Mouse (Mus musculus): ENCODE data around the gene Cltc. TPM values are rescaled to one million over a fixed set of nuclear protein-coding genes. Genes with fewer than 3 reads are reported as not detected.
"Not testable (repeated sequence)": the region's sequence is repeated elsewhere in the genome, so short reads cannot be mapped to it uniquely, and the experiment has no call there.

The Cltc gene
- 100 to 1,000 TPM; 159 to 171 TPM for total RNA-seq (2021)
- long read RNA-seq, experiment 1, full-length matches to known transcripts: 8 of 34 reads
- long read RNA-seq, experiment 1, partial matches to known transcripts: 12 of 34 reads
- long read RNA-seq, experiment 1, other reads (novel, unspliced or antisense): 14 of 34 reads
- long read RNA-seq, experiment 2, full-length matches to known transcripts: 17 of 50 reads
- long read RNA-seq, experiment 2, partial matches to known transcripts: 14 of 50 reads
- long read RNA-seq, experiment 2, other reads (novel, unspliced or antisense): 19 of 50 reads

- DNase-seq: peak; percentile 96 to 97
- intact Hi-C loops (cut with DNase I): loop anchor here (2.0 to 5.0 kb wide), 3 partner anchors 35 to 73 kb away; partner anchors contain the start of gene Dhx40
These were observed at the start of gene Cltc for GRCm38 (mm10) chr11:86757480-86758371. Gene Cltc, minus strand, starts transcription at chr11:86757565.

DNA sequence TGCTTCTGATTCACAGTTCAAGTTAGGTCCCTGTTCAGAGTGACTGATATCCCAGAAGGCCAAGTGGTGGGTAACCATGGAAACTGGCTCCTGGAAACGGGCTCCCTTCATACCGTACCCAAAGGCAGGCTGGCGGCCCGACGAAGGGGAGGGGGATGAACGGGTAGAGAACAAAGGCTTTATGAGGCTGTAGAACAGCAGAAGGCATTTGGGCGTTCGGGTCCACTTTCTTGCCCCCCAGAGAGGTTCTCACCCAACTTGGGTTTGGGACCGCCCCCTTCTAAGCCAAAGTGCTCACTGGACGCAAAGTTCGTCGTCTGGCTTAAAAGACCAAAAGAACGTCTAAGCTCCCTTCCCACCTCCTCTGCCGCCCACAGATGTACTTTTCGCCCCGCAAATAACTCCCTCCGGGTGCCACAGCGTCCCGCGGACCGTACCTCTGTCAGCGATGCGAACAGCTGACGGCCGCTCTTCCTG, 49.7 kb upstream of the Cltc start:
- peak in 1 of 2 experiments; percentile 41 for DNase-seq
- intact Hi-C loops (cut with DNase I): loop anchor here (5.0 kb wide), 2 partner anchors 50 to 100 kb away; partner anchors contain the start of gene Cltc

DNA sequence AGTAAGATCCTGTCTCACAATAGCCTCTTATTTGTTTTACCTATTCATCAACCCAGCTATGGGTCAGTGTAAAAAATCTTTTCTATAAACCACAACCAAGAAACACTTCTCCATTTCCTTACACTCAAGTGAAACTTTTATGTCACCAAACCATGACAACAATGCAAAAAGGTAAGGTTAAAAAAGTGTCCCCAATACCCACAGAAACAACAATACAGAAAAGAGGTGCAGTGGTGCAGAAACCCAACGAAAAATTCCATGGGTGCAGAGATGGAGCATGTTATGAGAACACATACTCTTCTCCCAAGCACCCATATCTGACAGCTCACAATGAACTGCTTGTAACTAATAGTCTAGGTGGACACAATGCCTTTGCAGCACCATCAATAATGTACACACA, 36.8 kb upstream of the Cltc start:
- DNase-seq: no peak
- intact Hi-C loops (cut with DNase I): no loop called here

- intact Hi-C loops (cut with DNase I): loop anchor here (5.0 kb wide), 1 partner anchor 50 kb away; no protein-coding TSS in a partner anchor
These were observed 30.1 kb upstream of the Cltc start for GRCm38 (mm10) chr11:86787436-86787835.

DNA sequence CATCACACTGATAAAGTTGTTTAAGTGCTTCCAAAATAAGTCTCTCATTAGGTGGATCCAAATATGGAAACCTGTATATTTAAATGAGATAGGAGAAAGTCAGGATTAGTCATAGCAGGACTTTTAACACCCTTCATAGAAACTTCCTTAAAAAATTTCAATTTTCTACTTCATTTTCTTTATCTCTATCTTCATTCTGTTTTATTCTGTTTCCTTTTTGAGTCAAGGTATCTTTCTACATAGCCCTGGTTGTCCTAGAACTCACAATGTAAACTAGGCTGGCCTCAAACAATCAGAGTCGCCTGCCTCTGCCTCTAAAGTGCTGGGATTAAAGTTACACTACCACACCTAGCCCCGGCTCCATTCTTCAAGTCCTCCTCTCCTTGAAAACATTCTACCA, 28.4 kb upstream of the Cltc start:
- intact Hi-C loops (cut with DNase I): loop anchor here (5.0 kb wide), 1 partner anchor 52 kb away; no protein-coding TSS in a partner anchor

More at GRCm38 (mm10) chr11:86787436-86787835, 30.1 kb upstream of the Cltc start:
- DNase-seq: not testable (repeated sequence)

DNA sequence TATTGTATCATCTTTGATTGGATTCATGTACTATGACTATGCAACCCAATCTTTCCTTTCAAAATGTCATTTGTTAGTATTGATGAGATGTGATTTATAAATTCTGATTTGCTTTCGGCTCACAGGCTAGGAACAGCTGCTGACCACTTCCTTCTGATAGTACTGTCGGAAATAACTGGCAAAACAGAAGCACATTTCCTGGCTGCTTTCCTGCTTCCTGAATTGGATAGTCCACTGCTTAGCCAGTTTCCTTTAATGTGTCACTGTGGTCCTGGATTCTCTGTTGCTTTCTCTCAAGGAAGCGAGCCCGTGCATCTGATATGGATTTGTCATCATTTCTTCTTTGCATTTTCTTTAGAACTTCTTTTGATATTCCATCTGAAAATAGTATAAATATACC, 12.5 kb upstream of the Cltc start:
- intact Hi-C loops (cut with DNase I): loop anchor here (5.0 kb wide), 1 partner anchor 242 kb away; no protein-coding TSS in a partner anchor
- DNase-seq: no peak

More for the DNA sequence above, 28.4 kb upstream of the Cltc start:
- no peak for DNase-seq

- intact Hi-C loops (cut with DNase I): no loop called here
- no peak for DNase-seq
These were observed 7.1 kb upstream of the Cltc start for GRCm38 (mm10) chr11:86764501-86764900.

- intact Hi-C loops (cut with DNase I); DNase-seq: not testable (repeated sequence)
These were observed 5.8 kb upstream of the Cltc start for GRCm38 (mm10) chr11:86763127-86763526.

DNA sequence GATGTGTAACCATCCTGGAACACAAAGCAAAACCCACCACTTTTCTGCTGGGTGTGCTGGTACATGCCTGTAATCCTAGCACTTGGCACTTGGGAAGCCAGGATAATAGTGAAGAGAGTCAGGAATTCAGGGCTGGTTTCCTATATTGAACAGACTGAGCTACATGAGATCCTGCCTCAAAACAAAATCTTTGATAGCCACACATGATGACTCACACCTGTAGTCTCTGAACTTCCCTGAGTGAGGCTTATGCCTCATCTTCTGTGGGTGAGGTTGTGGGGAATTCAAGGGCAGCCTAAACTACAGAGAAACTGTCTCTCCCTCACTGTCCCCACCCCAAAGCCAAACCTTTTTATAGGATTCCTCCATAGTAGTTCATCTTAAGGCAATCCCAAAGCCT, 3.0 kb upstream of the Cltc start:
- intact Hi-C loops (cut with DNase I): no loop called here

DNA sequence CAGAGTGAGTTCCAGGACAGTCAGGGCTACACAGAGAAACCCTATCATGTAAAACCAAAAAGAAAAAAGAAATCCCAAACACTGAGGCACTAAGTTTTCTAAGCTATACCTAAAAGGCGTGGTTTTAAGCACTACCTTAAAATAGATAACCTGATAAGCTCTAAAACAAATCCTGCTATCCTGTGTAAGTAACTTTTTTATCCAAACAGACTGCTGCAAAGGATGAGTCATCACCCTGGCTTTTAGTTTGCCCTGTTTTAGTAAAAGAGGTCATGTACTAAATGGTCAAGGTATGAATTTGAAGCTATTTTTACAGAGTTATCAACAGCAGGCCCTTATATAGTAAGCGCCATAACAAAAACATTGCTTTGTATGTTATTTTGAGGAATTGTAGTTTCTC, 2.5 kb upstream of the Cltc start:
- no peak for DNase-seq
- intact Hi-C loops (cut with DNase I): loop anchor here (5.0 kb wide), 2 partner anchors 38 to 47 kb away; partner anchors contain the start of gene Dhx40

More for the DNA sequence above, 3.0 kb upstream of the Cltc start:
- no peak for DNase-seq

DNA sequence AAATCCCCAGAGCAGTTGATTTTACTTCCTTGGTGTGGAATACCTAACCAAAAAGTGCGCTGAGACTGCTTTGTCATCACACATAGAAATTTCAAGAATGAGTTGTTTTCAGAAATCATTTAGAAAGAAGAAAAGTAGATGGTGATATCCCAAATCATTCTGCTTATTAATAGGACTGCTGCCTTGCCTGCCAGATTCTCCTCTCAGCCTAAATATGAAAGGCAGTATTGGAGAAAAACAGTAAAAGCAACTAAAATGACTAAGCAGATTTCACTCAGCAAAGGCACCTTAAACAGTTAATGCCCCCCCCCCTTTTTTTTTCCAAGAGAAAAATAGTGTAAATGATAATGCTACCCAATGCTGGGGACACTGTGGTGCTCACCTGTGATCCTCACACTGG, 1.9 kb upstream of the Cltc start:
- intact Hi-C loops (cut with DNase I): loop anchor here (5.0 kb wide), 2 partner anchors 37 to 48 kb away; partner anchors contain the start of gene Dhx40
- no peak for DNase-seq

DNA sequence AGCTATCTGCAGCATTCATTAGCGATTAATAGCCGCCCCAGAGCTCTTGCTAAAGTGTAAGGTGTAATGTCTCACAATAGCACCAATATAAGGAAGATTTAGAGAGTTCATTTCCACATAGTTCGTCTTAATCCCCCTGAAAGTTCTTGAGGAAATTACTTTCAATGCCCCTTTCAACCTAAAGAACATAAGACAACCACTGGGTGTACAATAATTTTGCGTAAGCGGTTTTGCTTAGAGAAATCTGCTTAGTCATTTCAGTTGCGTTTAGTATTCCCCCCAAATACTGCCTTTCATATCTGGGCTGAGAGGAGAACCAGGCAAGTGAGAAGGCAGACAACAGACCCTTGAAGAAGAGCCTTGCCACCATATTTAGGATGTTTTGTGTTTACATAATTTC, 1.2 kb upstream of the Cltc start:
- no peak for DNase-seq
- intact Hi-C loops (cut with DNase I): loop anchor here (5.0 kb wide), 2 partner anchors 36 to 49 kb away; partner anchors contain the start of gene Dhx40

DNA sequence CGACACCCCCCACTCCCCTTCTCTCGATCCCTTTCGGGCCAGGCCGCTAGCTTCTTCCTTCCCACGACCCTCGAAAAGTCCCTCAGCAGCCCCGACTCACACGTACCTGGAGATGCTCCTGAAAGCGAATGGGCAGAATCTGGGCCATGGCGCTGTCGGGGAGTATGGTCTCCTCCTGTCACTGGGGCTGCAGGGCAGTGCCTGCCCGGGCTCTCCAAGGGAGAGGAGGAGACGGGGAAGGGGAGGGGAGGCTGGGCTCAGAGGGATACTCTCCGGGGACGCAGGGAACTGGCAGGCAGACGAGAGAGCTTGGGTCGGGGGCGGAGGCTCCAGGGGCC, 254 bp downstream of the Cltc start:
- intact Hi-C loops (cut with DNase I): loop anchor here (2.0 to 5.0 kb wide), 3 partner anchors 35 to 72 kb away; partner anchors contain the start of gene Dhx40
- no peak for DNase-seq

DNA sequence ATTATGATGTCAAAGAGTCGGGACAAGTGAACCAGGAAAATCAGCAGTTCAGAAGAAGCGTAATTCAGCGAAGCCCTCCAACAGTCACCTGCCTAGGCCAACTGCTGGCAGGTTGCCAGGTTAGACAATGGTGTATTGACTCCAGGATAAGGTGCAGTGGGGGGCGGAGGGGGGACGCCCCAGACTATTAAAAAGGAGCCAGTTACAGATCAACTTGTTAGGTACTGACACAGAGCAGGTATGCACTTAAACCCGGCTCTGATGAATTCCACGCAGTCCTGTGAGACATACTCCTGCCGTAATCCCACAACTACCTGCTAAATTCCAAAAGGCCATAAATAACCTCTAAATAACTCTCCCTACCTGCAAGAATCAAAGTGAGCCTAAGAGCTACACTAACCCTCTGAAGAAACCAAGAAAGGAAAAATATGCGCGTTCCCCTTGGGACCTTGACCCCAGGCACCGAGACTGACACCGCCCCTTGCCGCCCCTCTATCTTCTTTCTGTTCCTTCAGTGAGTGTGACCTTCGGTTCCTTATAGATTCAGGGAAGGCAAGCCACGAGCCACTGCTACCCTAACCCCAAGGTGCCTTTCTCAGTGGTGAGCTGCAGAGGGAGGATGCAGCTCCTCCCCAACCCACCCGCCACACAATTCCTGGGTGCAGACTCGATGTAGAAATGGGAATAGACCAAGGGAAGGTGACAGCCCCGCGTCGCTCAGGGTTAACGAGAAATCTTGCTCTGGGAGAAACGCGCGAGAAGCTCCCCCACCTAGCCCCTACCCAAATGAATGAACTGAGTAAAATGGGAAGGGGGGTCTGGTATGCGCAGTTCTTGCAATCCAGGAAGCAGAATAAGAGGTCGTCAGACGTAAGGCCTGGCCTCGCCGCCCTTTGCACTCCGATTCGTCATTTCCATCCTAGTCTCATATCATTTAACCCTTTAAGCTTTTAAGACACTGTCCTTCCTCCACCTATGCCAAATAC, 916 bp downstream of the Cltc start:
- intact Hi-C loops (cut with DNase I): loop anchor here (2.0 to 5.0 kb wide), 3 partner anchors 34 to 72 kb away; partner anchors contain the start of gene Dhx40
- DNase-seq: peak; percentile 59 to 63

DNA sequence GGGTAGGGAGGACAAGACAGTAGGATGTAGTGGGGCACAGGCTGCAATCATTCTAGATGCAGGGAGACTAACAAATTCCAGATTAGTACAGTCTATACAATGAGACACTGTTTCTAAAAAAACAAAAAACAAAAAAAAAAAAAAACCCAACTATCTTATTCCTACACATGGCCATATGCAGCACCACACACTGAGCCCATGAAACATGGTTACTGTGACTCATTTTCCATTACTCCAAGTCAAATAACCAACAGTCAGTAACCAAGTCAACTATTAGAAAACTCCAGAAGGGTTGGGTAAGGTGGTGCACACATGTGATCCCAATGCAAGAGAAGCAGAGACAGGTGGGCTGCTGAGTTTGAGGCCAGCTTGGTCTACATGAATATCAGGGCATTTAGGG, 5.0 kb downstream of the Cltc start:
- intact Hi-C loops (cut with DNase I): no loop called here
- DNase-seq: no peak

DNA sequence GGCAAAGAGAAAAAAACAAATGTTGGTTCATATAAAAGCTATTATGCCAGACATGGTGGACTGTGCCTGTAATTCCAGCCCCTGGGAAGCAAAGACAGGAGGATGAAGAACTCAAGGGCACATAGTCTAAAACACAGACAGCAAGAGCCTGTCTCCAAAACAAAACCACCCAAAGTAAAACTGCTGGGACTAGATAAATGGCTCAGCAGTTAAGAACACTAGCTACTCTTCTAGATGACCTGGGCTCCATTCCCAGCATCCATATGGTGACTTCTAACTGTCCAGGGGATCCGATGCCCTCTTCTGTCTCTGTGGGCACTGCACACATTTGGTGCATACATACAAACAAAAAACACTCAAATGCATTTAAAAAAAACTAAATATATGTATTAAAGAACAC, 6.4 kb downstream of the Cltc start:
- DNase-seq: no peak
- intact Hi-C loops (cut with DNase I): no loop called here

- intact Hi-C loops (cut with DNase I): no loop called here
- DNase-seq: no peak
These were observed 7.5 kb downstream of the Cltc start for GRCm38 (mm10) chr11:86749776-86750423.

DNA sequence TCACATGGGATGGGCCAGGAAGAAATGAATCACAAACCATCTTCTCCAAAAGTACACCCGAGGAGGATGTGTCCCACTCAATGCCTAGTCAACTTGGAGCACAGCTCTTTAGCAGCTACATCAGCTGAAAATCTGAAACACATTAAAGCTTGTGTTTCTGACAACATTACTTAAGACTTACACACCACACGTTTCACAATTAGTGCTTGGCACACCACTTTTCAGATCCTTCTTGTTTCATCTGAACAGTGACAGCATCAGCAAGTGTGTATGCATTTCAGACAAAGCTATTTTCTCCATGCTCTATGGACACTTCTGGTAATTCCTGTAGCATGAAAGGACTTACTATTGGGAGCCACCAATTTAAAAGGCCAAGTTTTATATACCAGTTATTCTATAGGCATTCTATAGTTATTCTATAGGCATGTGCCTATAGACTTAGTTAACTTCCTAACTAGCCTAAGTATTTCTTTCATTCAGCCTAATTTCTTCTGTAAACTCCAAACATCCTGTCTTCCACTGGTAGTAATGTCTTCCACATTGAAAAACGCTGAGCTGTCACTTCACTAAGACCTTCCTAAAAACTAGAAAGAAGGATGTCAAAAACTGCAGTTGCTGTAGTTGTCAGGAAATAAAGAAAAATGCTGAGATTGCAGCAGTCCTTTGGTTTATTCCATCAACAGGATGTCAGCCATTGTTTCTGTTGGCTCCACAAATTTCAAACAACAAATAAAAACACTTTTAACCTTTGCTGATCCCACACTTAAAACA, 11.5 kb downstream of the Cltc start:
- no peak for DNase-seq
- intact Hi-C loops (cut with DNase I): no loop called here

Data from heart, postnatal 14 days (tissue).